Mouse (Mus musculus): ENCODE measurements around the gene Klf1. TPM values are rescaled to one million over a fixed set of nuclear protein-coding genes. Genes with fewer than 3 reads are reported as not detected.

The Klf1 gene
- polyA plus RNA-seq (2017; shearing (Covaris generic)), result not detected

DNA sequence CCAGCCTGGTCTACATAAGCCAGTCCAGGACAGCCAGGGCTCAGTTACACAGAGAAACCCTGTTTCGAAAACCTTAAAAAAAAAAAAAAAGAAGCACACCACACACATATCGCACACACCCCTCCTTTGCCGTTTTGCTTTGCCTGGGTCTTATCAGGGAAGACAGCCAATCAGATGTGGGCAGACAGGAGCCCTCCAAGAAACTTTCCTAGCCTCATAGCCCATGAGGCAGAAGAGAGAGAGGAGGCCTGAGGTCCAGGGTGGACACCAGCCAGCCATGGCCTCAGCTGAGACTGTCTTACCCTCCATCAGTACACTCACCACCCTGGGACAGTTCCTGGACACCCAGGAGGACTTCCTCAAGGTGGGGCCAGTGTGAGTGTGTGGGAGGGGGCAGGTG, at the start of gene Klf1:
Klf1 (plus strand) TSS at position 177 of the 400 bp plus-strand sequence.

DNA sequence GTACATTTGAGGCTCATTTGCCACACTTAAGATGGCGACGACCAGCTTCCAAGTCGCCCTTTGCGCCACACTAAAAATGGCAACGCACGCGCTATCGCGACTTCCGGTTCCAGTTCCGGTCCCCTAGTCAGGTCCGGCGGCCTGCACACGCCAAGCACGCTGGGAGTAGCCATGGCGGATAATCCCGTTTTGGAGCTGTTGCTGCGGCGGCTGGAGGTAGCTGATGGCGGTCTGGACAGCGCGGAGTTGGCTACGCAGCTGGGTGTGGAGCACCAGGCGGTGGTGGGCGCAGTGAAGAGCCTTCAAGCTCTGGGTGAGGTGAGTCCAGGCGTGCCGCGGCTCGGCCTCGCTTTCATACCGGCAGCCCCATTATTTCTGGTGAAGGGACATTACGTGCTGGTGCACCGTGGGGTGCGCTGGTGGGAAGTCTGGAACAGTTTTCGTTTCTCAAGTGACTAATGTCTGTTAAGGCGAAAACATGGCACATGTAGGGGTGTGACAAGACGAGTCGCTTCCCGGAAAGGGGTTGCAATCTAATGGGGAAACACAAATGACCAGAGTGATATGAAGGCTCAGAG, 44.8 kb upstream of the Klf1 start, which contains the start of gene Farsa:
Farsa (plus strand) TSS at position 126 of the 578 bp plus-strand sequence.

DNA sequence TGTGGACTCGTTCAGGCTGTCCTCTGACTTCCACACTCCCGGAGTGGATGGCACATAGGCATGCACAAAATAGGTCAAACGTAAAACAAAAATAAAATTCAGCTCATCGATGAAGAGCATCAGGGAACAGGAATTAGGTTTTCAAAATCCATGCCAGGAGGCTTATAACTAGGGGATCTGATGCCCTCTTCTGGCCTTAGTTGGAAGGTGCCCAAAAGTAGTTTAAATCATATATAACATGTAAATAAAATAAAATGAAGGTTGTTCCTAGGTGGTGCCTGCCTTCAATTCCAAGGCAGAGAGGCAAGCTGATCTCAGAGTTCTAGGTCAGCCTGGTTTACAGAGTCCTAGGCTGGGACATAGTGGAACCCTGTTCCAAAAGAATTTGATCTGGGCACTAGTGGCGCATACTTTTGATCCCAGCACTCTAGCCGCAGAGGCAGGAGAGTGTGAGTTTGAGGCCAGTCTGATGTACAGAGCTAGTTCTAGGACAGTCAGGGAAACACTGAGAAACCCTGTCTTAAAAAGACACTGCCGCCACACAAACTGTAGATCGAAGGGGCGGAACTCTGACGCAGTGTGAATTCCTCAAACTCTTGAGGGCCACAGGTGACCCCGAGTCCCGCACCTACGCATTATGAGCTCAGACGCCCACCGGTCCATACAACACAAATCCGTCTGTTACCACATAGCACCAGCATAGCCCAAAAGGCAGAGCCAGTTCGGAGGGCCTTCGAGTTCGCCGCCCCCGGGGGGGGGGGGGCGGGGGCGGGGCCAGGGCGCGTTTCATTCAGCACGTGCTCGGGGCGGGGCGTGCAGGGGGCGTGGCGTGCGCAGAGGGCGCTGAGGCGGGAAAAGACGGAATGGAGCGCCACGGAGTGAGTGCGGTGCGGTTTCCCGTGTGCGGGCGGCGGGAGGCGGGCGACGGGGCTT, 30.1 kb upstream of the Klf1 start, which contains the start of gene Syce2:
Syce2 (plus strand) TSS at position 736 of the 933 bp plus-strand sequence.

DNA sequence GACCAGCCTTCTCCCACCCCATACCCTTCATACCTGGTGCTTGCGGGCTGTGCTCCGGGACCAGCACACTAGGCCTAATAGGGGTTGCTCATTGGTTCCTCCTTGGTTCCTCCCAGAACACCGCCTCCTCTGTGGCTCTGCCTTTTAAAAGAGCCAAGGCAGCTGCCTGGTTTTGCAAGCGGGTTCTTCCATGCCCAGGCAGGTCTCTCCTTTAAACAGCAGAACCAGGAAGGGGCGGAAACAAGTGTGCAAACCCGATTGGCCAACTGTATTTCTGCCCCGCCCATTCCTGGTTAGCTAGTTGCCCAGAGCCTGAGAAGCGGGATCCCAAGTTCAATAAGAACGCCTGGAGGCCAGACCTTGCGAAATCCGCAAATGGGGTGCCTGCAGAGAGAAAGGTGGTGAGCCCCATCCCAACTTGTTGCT, 8.0 kb upstream of the Klf1 start, which contains the start of gene Gcdh:
Gcdh (minus strand) TSS at position 213 of the 426 bp plus-strand sequence.

DNA sequence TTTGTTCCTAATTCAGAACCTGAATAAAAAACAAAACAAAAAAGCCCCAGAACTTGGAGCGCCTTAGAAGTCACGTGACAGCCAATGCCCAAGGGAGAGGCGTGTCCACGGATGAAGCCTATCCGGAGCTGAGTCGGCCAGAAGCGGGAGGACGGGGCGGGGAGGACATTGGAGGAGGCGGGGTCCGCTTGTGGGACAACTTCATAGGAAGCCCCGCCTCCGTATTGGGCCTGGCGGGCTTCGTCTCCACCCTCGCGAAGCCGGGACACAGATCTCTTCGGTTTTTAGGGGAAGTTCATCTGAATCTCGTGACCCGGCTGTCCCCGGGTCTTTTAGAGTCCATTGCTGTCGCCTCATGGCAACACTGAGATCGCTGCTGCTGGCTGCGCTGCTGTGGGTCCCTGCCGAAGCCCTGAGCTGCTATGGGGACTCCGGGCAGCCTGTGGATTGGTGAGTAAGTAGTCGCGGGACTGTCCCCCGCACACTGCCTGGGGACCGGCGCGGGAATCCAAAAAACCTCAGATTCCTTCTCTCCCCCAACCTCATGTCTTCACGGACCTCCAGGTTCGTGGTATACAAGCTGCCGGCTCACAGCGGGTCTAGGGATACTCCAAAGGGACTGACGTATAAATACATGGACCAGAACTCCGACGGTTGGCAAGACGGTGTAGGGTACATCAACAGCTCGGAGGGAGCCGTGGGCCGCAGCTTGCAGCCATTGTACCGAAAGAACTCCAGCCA, 6.9 kb downstream of the Klf1 start, which contains the start of gene Dnase2a:
Dnase2a (plus strand) TSS at position 140 of the 741 bp plus-strand sequence.

DNA sequence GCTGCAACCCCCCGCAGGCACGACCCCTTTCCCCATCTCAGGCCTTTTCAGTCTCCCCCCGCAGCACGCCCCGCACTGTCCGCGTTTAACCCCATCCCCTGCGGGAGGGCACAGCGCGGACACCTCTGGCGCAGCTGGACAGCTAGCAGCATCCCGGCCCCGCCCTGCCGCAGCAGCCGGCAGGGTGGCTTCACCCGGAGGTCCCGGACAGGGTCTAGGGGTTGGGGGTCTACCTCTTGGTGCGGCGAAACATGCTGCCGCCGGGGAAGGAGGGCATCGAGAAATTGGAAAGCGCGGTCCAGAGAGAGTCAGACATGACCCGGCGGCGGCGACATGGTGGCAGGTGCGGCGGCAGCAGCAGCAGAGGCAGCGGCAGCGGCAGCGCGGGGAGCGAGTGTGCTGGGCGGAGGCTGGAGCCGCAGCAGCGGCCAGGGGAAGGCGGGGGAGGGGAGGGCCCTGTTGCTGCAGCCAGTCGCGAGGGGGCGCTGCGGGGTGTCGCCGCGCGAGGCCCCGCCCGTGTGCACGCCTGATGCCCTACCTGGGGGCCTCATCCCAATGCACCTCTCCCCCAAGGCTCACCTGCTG, 35.3 kb downstream of the Klf1 start, which contains the start of gene Mast1:
Mast1 (minus strand) TSS at position 398 of the 585 bp plus-strand sequence.

DNA sequence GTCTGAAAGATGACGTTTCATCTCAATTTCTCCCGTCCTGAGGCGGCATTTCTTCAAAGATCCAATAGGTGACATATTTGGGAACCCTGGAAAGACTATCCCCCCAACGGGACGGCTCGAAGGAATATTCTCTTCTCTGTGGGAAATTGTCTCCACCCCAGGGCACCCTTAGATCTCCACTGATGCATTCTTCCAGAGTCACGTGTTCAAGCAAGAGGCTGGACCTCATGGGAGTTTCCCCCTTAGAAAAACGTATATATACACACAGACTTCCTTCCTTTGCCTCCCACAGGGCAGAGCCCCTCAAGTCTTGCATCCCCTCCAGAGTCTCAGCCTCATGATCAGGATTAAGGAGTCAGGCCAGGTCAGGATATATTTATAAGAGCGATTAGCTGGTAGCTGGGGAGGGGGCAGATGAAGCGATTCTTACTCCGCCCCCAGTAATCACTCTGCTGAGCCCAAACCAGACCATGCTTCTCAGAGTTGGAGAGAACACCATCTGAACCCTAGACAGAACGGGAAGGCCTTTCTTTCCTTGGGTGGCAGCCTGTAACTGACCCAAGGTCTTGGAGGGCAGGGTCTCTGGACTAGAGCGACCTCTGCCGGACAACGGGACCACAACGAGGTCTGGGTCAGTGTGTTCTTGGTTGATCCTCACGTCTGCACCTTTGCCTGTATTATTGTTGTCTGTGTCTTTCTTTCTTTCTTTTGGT, 45.0 kb downstream of the Klf1 start, which contains the start of gene Rtbdn:
Rtbdn (plus strand) TSS at position 464 of the 713 bp plus-strand sequence.

Other genes with a start within 250 kb of the Klf1 start
- 936 TPM for gene Ier2, start 239.1 kb upstream of the Klf1 start, polyA plus RNA-seq (2017; shearing (Covaris generic))
- gene Trmt1, start 215.6 kb upstream of the Klf1 start, polyA plus RNA-seq (2017; shearing (Covaris generic)), result 57.7 TPM
- gene Nacc1, start 214.1 kb upstream of the Klf1 start, polyA plus RNA-seq (2017; shearing (Covaris generic)), result 15.1 TPM
- gene Lyl1, start 200.5 kb upstream of the Klf1 start, polyA plus RNA-seq (2017; shearing (Covaris generic)), result not detected
- 7.6 TPM for gene G430095P16Rik, start 178.9 kb upstream of the Klf1 start, polyA plus RNA-seq (2017; shearing (Covaris generic))
- 6.2 TPM for gene Nfix, start 101.6 kb upstream of the Klf1 start, polyA plus RNA-seq (2017; shearing (Covaris generic))
- gene Dand5, start 79.1 kb upstream of the Klf1 start, polyA plus RNA-seq (2017; shearing (Covaris generic)), result 2.1 TPM
- 23.3 TPM for gene Gadd45gip1, start 70.4 kb upstream of the Klf1 start, polyA plus RNA-seq (2017; shearing (Covaris generic))
- 132 TPM for gene Rad23a, start 61.3 kb upstream of the Klf1 start, polyA plus RNA-seq (2017; shearing (Covaris generic))
- gene Calr, start 55.0 kb upstream of the Klf1 start, polyA plus RNA-seq (2017; shearing (Covaris generic)), result 572 TPM
- 70.0 TPM for gene Farsa, start 44.9 kb upstream of the Klf1 start, polyA plus RNA-seq (2017; shearing (Covaris generic))
- 4.4 TPM for gene Syce2, start 29.8 kb upstream of the Klf1 start, polyA plus RNA-seq (2017; shearing (Covaris generic))
- gene Gcdh, start 8.0 kb upstream of the Klf1 start, polyA plus RNA-seq (2017; shearing (Covaris generic)), result 18.6 TPM
- 7.4 TPM for gene Dnase2a, start 6.6 kb downstream of the Klf1 start, polyA plus RNA-seq (2017; shearing (Covaris generic))
- 0.50 TPM for gene Mast1, start 35.4 kb downstream of the Klf1 start, polyA plus RNA-seq (2017; shearing (Covaris generic))
- gene Rtbdn, start 45.1 kb downstream of the Klf1 start, polyA plus RNA-seq (2017; shearing (Covaris generic)), result not detected
- gene Gm49661, start 67.5 kb downstream of the Klf1 start, polyA plus RNA-seq (2017; shearing (Covaris generic)), result not detected
- 100 TPM for gene Prdx2, start 67.7 kb downstream of the Klf1 start, polyA plus RNA-seq (2017; shearing (Covaris generic))
- 47.0 TPM for gene Rnaseh2a, start 67.8 kb downstream of the Klf1 start, polyA plus RNA-seq (2017; shearing (Covaris generic))
- gene Junb, start 76.8 kb downstream of the Klf1 start, polyA plus RNA-seq (2017; shearing (Covaris generic)), result 5,448 TPM
- 17.0 TPM for gene Hook2, start 88.7 kb downstream of the Klf1 start, polyA plus RNA-seq (2017; shearing (Covaris generic))
- gene Best2, start 112.6 kb downstream of the Klf1 start, polyA plus RNA-seq (2017; shearing (Covaris generic)), result not detected
- 27.0 TPM for gene Asna1, start 123.4 kb downstream of the Klf1 start, polyA plus RNA-seq (2017; shearing (Covaris generic))
- 176 TPM for gene Trir, start 124.9 kb downstream of the Klf1 start, polyA plus RNA-seq (2017; shearing (Covaris generic))
- 27.4 TPM for gene Tnpo2, start 135.0 kb downstream of the Klf1 start, polyA plus RNA-seq (2017; shearing (Covaris generic))
- 4.4 TPM for gene Fbxw9, start 158.1 kb downstream of the Klf1 start, polyA plus RNA-seq (2017; shearing (Covaris generic))
- gene Gm5741, start 166.1 kb downstream of the Klf1 start, polyA plus RNA-seq (2017; shearing (Covaris generic)), result not detected
- gene Dhps, start 169.8 kb downstream of the Klf1 start, polyA plus RNA-seq (2017; shearing (Covaris generic)), result 89.9 TPM
- 122 TPM for gene Wdr83os, start 178.8 kb downstream of the Klf1 start, polyA plus RNA-seq (2017; shearing (Covaris generic))
- gene Wdr83, start 179.4 kb downstream of the Klf1 start, polyA plus RNA-seq (2017; shearing (Covaris generic)), result 14.5 TPM
- gene Man2b1, start 181.3 kb downstream of the Klf1 start, polyA plus RNA-seq (2017; shearing (Covaris generic)), result 100 TPM
- gene Zfp791, start 221.2 kb downstream of the Klf1 start, polyA plus RNA-seq (2017; shearing (Covaris generic)), result not detected
- 0.27 TPM for gene Cks1brt, start 250.0 kb downstream of the Klf1 start, polyA plus RNA-seq (2017; shearing (Covaris generic))

Data from effector memory CD4-positive, alpha-beta T cell, adult 7 months (primary cell).